Mouse (Mus musculus) erythroblast, embryonic 14.5 days (primary cell): Measurements from ENCODE around the gene Gnai2.

Source experiments
- GATA1 ChIP-seq: IDR thresholded peaks from 2 replicates; pipeline ENCODE4 v1.6.1; 2012; ENCODE audit warnings: low read length, inconsistent platforms, mixed read lengths
- TAL1 ChIP-seq: IDR thresholded peaks from 3 replicates; pipeline ENCODE4 v1.6.1; 2012; ENCODE audit warnings: low read length, inconsistent platforms, mixed read lengths

GRCm38 (mm10) chr9:107575579-107576356 is 59.4 kb downstream of the Gnai2 start:
- TF ChIP-seq GATA1 (no peak), TAL1 (no peak)
